Mouse (Mus musculus): Measurements from ENCODE around the gene Myo1h.

GRCm38 (mm10) chr5:114269499-114269898 is 19.5 kb upstream of the Myo1h start:
- TF ChIP-seq CTCF (IDR thresholded peaks at IDR 0.05; ENCODE audit: low read depth) (no peak), EP300 (optimal IDR thresholded peaks at IDR 0.05) (no peak)
